Mouse (Mus musculus): ENCODE data around the gene Epb41l5.

Epb41l5 gene

GRCm38 (mm10) chr1:119533093-119533805 lies 115.6 kb downstream of the Epb41l5 start:
- no peak for DNase-seq (ENCODE audit: low spot score)

- DNase-seq (ENCODE audit: low spot score), result no peak
Observed at GRCm38 (mm10) chr1:119532165-119532564, 116.6 kb downstream of the Epb41l5 start.

- no peak for DNase-seq (ENCODE audit: low spot score)
Observed at GRCm38 (mm10) chr1:119530941-119531340, 117.9 kb downstream of the Epb41l5 start.

GRCm38 (mm10) chr1:119525689-119526591 lies 122.9 kb downstream of the Epb41l5 start, which contains the start of gene Tmem185b:
Gene Tmem185b, plus strand, starts transcription at chr1:119526160.
- peak; percentile 93 for DNase-seq (ENCODE audit: low spot score)

- no peak for DNase-seq (ENCODE audit: low spot score)
Observed at GRCm38 (mm10) chr1:119525004-119525444, 123.8 kb downstream of the Epb41l5 start.

- DNase-seq (ENCODE audit: low spot score), result no peak
Observed at GRCm38 (mm10) chr1:119523826-119524225, 125.0 kb downstream of the Epb41l5 start.

GRCm38 (mm10) chr1:119523369-119523768 lies 125.4 kb downstream of the Epb41l5 start:
- no peak for DNase-seq (ENCODE audit: low spot score)

- DNase-seq (ENCODE audit: low spot score), result no peak
Observed at GRCm38 (mm10) chr1:119522726-119523125, 126.1 kb downstream of the Epb41l5 start.

GRCm38 (mm10) chr1:119521681-119522080 lies 127.1 kb downstream of the Epb41l5 start:
- no peak for DNase-seq (ENCODE audit: low spot score)

- no peak for DNase-seq (ENCODE audit: low spot score)
Observed at GRCm38 (mm10) chr1:119521029-119521428, 127.8 kb downstream of the Epb41l5 start.

- DNase-seq (ENCODE audit: low spot score), result no peak
Observed at GRCm38 (mm10) chr1:119519286-119519685, 129.5 kb downstream of the Epb41l5 start.

- no peak for DNase-seq (ENCODE audit: low spot score)
Observed at GRCm38 (mm10) chr1:119518786-119519185, 130.0 kb downstream of the Epb41l5 start.

- no peak for DNase-seq (ENCODE audit: low spot score)
Observed at GRCm38 (mm10) chr1:119518060-119518459, 130.7 kb downstream of the Epb41l5 start.

- no peak for DNase-seq (ENCODE audit: low spot score)
Observed at GRCm38 (mm10) chr1:119510857-119511256, 137.9 kb downstream of the Epb41l5 start.

- DNase-seq (ENCODE audit: low spot score), result no peak
Observed at GRCm38 (mm10) chr1:119510409-119510808, 138.4 kb downstream of the Epb41l5 start.

GRCm38 (mm10) chr1:119509474-119509873 lies 139.3 kb downstream of the Epb41l5 start:
- DNase-seq (ENCODE audit: low spot score), result no peak

- no peak for DNase-seq (ENCODE audit: low spot score)
Observed at GRCm38 (mm10) chr1:119508548-119508947, 140.3 kb downstream of the Epb41l5 start.

- no peak for DNase-seq (ENCODE audit: low spot score)
Observed at GRCm38 (mm10) chr1:119505951-119506350, 142.8 kb downstream of the Epb41l5 start.

GRCm38 (mm10) chr1:119504260-119505062 lies 144.3 kb downstream of the Epb41l5 start, which contains the start of gene Ralb:
Gene Ralb, minus strand, starts transcription at chr1:119504794.
- peak; percentile 95 for DNase-seq (ENCODE audit: low spot score)

GRCm38 (mm10) chr1:119503808-119504207 lies 145.0 kb downstream of the Epb41l5 start:
- DNase-seq (ENCODE audit: low spot score), result no peak

GRCm38 (mm10) chr1:119503181-119503580 lies 145.6 kb downstream of the Epb41l5 start:
- no peak for DNase-seq (ENCODE audit: low spot score)

GRCm38 (mm10) chr1:119502729-119503128 lies 146.1 kb downstream of the Epb41l5 start:
- DNase-seq (ENCODE audit: low spot score), result no peak
